Mouse (Mus musculus) midbrain, embryonic 13.5 days (tissue): Measurements from ENCODE around the gene Dhrs7. TPM values are rescaled to one million over a fixed set of nuclear protein-coding genes. Genes with fewer than 3 reads are reported as not detected.

Experiments
- ATAC-seq: fragments of 200-750 bp; cut with Nextera tagmentation; 2 replicates; pipeline ENCODE4 v1.8.0; 2017; ENCODE audit warnings: mild to moderate bottlenecking, moderate TSS enrichment, moderate library complexity
- H3K27ac ChIP-seq: fragments of 300-500 bp; sonication (generic); 2 replicates; pipeline ENCODE4 v1.5.1; 2015; ENCODE audit warnings: inconsistent platforms, mild to moderate bottlenecking, moderate library complexity
- H3K27me3 ChIP-seq: fragments of 300-500 bp; sonication (generic); 2 replicates; pipeline ENCODE4 v1.6.1; 2015; ENCODE audit warnings: mild to moderate bottlenecking, inconsistent platforms
- H3K36me3 ChIP-seq: fragments of 300-500 bp; sonication (generic); 2 replicates; pipeline ENCODE4 v1.6.1; 2015; ENCODE audit warnings: mild to moderate bottlenecking, inconsistent platforms
- H3K4me1 ChIP-seq: fragments of 300-500 bp; sonication (generic); replicated peaks from 2 replicates; pipeline ENCODE4 v1.6.1; 2015; ENCODE audit warnings: inconsistent platforms
- H3K4me2 ChIP-seq: fragments of 300-500 bp; sonication (generic); replicated peaks from 2 replicates; pipeline ENCODE4 v1.6.1; 2015; ENCODE audit warnings: moderate library complexity, mild to moderate bottlenecking, inconsistent platforms
- H3K4me3 ChIP-seq: fragments of 300-500 bp; sonication (generic); replicated peaks from 2 replicates; pipeline ENCODE4 v1.5.1; 2015; ENCODE audit warnings: mild to moderate bottlenecking, inconsistent platforms
- H3K9ac ChIP-seq: fragments of 300-500 bp; sonication (generic); replicated peaks from 2 replicates; pipeline ENCODE4 v1.6.1; 2015; ENCODE audit warnings: mild to moderate bottlenecking, inconsistent platforms
- H3K9me3 ChIP-seq: fragments of 300-500 bp; sonication (generic); 2 replicates; pipeline ENCODE4 v1.6.1; 2016; ENCODE audit warnings: mild to moderate bottlenecking, inconsistent platforms
- WGBS: fragments of 180-500 bp; shearing (Covaris S2); methylation state at CpG from one replicate; pipeline ENCODE4 v1.1.7; 2015; 5-methylcytosine and 5-hydroxymethylcytosine counted together
- polyA plus RNA-seq: library from polyadenylated mRNA; unstranded; fragments of >200 nt; fragmentation: Nextera tagmentation; extraction: Ambion mirVana; gene quantifications from 2 replicates; pipeline ENCODE4 v1.2.1, GENCODE M21; 2015

Gene Dhrs7
- polyA plus RNA-seq, 1 experiment from 2014 or later: 9.0 TPM

DNA sequence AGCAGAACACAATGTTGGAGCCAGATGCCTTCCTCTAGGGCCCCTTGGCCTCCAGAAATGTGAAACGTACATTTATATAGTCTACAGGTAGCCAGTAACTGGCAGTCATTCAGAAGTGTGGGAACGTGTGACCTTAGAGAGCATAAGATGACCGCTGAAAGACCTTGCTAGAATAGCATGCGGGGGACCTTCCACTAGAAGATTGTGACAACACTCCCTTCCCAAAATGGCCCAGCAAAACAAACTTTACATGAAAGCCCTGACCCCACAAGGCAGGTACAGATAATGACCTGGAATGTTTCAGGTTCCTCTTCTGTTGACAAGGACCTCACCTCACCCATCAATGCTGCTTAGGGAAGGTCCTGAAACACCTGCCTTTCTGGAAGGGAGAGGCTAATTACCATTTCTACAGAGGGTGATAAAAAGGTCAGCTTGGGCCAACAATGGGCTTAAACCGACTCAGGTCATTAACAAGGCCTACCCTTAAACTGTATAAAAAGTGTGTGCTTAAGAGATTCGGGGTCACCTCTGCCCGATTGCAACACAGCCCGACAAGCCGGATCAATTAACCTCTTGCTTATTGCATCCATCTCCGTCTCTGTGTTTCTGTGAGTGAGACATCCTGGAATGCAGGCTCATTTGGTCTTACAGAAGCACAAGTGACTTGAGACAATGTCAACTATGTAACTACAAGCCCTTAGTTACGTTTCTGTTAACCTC lies 14.9 kb downstream of the Dhrs7 start, which contains the start of gene Gm4756:
Gene Gm4756, minus strand, starts transcription at position 51 of the 720 bp plus-strand sequence.
- Histone ChIP-seq H3K27me3 (no peaks in the 10 kb centered on the region), H3K9me3 (no peaks in the 10 kb centered on the region), H3K4me3 (no peak within 1 kb of the TSS), H3K4me2 (no peak within 1 kb of the TSS), H3K9ac (no peak within 1 kb of the TSS), H3K36me3 (no peaks in the 10 kb centered on the region), H3K4me1 (no peaks in the 10 kb centered on the region), H3K27ac (no peak within 1 kb of the TSS)
- WGBS: 85% methylated on average over 11 of the region's 11 CpGs
- no peak for ATAC-seq

DNA sequence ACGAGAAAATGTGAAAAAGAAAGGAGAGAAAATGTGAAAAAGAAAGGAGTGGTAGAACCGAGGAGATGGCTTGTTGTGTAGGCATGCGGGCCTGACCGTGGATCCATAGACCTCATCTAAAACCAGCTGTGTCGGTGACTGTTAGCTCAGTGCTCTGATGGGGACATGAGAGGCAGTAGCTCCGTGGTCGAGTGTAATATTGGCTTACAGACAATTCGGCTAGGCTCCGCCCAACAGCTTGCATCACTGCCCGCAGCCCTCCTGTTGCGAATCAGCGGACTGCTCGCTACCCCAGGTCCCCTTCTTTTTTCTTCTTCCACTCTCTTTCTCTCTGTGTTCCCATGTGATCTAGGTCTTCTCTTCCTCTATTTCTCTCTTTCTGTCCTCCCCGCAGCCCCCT lies 15.8 kb downstream of the Dhrs7 start:
- no peak overlapping the region for H3K4me3 ChIP-seq
- no peak for ATAC-seq
- H3K4me1 ChIP-seq: no peaks in the 10 kb centered on the region
- no peak overlapping the region for H3K27ac ChIP-seq
- H3K9me3 ChIP-seq: peaks cover 4% of the 10 kb centered on the region; the same call in 1 of the 2 replicates
- no peaks in the 10 kb centered on the region for H3K27me3 ChIP-seq
- H3K36me3 ChIP-seq: no peaks in the 10 kb centered on the region
- WGBS: 92% methylated on average over 14 of the region's 14 CpGs
- H3K4me2 ChIP-seq: no peak overlapping the region
- H3K9ac ChIP-seq: no peak overlapping the region

GRCm38 (mm10) chr12:72638025-72638424 lies 26.7 kb downstream of the Dhrs7 start:
- H3K4me2 ChIP-seq: no peak overlapping the region
- H3K27ac ChIP-seq: no peak overlapping the region
- H3K9me3 ChIP-seq: peaks cover 8% of the 10 kb centered on the region; the same call in 1 of the 2 replicates
- H3K4me3 ChIP-seq: no peak overlapping the region
- H3K4me1 ChIP-seq: no peaks in the 10 kb centered on the region
- H3K27me3 ChIP-seq: no peaks in the 10 kb centered on the region
- ATAC-seq: no peak
- H3K9ac ChIP-seq: no peak overlapping the region
- WGBS: 91% methylated on average over 3 of the region's 3 CpGs
- no peaks in the 10 kb centered on the region for H3K36me3 ChIP-seq

- WGBS: 92% methylated on average over 7 of the region's 7 CpGs
- ATAC-seq: no peak
- no peak overlapping the region for H3K4me2 ChIP-seq
These were observed 36.0 kb downstream of the Dhrs7 start for GRCm38 (mm10) chr12:72628751-72629150.

DNA sequence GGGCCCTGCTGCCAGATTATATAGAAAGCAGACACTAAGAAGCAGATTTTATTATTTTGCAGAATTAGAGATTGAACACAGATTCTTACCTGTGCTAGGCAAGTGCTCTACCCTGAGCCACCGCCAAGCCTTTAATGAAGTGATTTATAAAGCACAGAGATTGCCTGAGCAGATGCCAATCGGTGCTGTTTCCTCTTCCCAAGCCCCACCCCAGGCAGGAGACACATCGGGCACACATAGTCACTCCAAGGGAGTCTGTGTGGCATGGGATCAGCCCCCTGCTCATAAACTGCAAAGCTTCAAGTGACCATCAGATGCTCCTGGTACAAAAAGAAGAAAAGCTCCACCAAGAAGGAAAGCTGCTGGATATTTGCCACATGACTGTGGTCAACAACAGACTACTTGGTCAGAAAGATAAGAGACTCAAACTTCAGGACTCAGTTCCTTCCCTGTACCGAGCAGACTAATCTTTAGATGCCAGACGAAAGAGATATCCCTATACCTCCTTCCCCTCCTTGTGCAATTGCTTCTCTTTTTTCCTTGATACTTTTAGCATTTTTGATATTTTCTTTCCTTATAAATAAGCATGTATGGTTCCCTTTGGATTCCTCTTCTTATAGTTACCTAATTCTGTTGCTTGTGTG lies 41.7 kb downstream of the Dhrs7 start:
- Histone ChIP-seq H3K36me3 (no peaks in the 10 kb centered on the region), H3K4me3 (no peak overlapping the region), H3K4me2 (no peak overlapping the region), H3K9ac (no peak overlapping the region), H3K27me3 (no peaks in the 10 kb centered on the region), H3K27ac (no peak overlapping the region), H3K4me1 (no peaks in the 10 kb centered on the region), H3K9me3 (no peaks in the 10 kb centered on the region)
- ATAC-seq: no peak
- 88% methylated on average over 5 of the region's 5 CpGs for WGBS

More at GRCm38 (mm10) chr12:72628751-72629150, 36.0 kb downstream of the Dhrs7 start:
- no peak overlapping the region for H3K9ac ChIP-seq
- H3K9me3 ChIP-seq: no peaks in the 10 kb centered on the region
- H3K4me3 ChIP-seq: no peak overlapping the region
- H3K27me3 ChIP-seq: no peaks in the 10 kb centered on the region
- no peaks in the 10 kb centered on the region for H3K36me3 ChIP-seq
- H3K4me1 ChIP-seq: no peaks in the 10 kb centered on the region
- no peak overlapping the region for H3K27ac ChIP-seq

DNA sequence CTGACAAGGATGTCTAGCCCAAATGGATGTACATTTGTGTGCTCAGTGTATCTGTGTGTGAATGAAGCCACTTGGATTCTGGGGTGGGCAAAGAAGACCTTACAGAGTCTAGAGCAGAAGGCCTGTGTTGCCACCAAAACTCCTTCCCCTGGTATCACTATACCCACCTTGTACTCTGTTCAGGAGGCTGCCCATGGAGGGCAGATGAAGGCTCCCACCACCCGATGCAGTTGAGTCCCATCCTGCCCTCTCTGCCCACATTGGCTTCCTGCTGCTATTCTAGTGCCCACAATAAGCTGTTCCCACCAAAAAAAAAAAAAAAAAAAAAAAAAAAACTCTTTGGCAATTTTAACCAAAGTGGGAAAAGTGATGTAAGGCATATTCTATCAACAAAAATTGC lies 43.3 kb downstream of the Dhrs7 start:
- Histone ChIP-seq H3K36me3 (no peaks in the 10 kb centered on the region), H3K9me3 (no peaks in the 10 kb centered on the region), H3K27me3 (no peaks in the 10 kb centered on the region), H3K4me3 (no peak overlapping the region), H3K9ac (no peak overlapping the region), H3K4me1 (no peaks in the 10 kb centered on the region), H3K4me2 (no peak overlapping the region), H3K27ac (no peak overlapping the region)
- no peak for ATAC-seq
- 83% methylated on average over 1 of the region's 1 CpGs for WGBS

DNA sequence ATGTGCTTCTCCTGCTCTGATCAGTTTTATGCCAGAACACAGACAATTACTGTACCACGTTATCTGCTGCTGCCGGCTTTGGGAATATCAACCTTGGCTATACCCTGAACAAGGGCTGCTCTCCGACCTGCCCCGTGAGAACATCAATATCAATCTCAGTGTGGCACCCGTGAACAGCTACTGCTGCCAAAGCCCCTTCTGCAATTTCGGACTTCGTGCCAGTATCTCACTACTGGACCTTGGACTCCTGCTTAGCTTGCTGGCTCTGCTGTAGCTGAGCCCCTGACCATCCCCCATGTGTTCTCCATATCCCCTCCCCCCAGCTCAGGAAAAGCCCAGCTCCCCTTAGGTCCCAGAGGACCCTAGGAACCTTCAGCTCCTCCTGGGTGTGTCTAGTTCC lies 43.9 kb downstream of the Dhrs7 start:
- H3K9ac ChIP-seq: no peak overlapping the region
- no peaks in the 10 kb centered on the region for H3K4me1 ChIP-seq
- no peaks in the 10 kb centered on the region for H3K27me3 ChIP-seq
- H3K4me3 ChIP-seq: no peak overlapping the region
- no peak overlapping the region for H3K4me2 ChIP-seq
- no peaks in the 10 kb centered on the region for H3K9me3 ChIP-seq
- H3K27ac ChIP-seq: no peak overlapping the region
- ATAC-seq: no peak
- H3K36me3 ChIP-seq: no peaks in the 10 kb centered on the region
- 92% methylated on average over 7 of the region's 7 CpGs for WGBS

DNA sequence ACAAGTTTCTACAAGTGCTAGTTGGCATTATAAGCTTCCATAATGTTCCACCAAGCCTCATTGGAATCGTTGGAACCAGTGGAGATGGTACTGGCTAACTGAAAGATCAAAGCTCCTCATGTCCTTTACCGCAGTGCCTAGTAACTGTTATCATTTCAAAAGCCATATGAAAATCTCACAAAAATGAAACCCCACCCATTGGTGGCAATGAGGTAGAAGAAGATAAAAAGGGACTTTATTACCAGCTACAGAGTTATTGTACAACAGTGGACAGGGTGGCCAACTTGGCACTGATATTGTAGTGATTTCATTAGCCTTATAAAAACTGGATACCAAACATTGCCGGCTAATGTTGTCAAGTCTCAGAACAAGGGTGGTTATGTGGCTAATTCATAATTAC lies 52.7 kb downstream of the Dhrs7 start:
- no peak overlapping the region for H3K4me3 ChIP-seq
- no peak for ATAC-seq
- H3K9me3 ChIP-seq: no peaks in the 10 kb centered on the region
- no peaks in the 10 kb centered on the region for H3K4me1 ChIP-seq
- H3K36me3 ChIP-seq: no peaks in the 10 kb centered on the region
- H3K9ac ChIP-seq: no peak overlapping the region
- no peaks in the 10 kb centered on the region for H3K27me3 ChIP-seq
- 91% methylated on average over 3 of the region's 3 CpGs for WGBS
- no peak overlapping the region for H3K27ac ChIP-seq
- no peak overlapping the region for H3K4me2 ChIP-seq

Other genes with a start within 250 kb of the Dhrs7 start
- 3.2 and 4.2 TPM in 2 replicates for gene Lrrc9, start 223.0 kb downstream of the Dhrs7 start, polyA plus RNA-seq
- 18.6 and 19.0 TPM in 2 replicates for gene Pcnx4, start 128.5 kb downstream of the Dhrs7 start, polyA plus RNA-seq
- not detected in 2 replicates for gene Gm4756, start 15.2 kb downstream of the Dhrs7 start, polyA plus RNA-seq
- gene Ppm1a, start 92.5 kb upstream of the Dhrs7 start, polyA plus RNA-seq: 47.3 and 57.7 TPM in 2 replicates